Mouse (Mus musculus): ENCODE data around the gene Uncx. TPM values are rescaled to one million over a fixed set of nuclear protein-coding genes. Genes with fewer than 3 reads are reported as not detected.
A peak's percentile ranks its signal among the peaks of the same experiment; 100 is the strongest.

Uncx gene
- polyA plus RNA-seq, 1 experiment from 2014 or later: 92.9 TPM

DNA sequence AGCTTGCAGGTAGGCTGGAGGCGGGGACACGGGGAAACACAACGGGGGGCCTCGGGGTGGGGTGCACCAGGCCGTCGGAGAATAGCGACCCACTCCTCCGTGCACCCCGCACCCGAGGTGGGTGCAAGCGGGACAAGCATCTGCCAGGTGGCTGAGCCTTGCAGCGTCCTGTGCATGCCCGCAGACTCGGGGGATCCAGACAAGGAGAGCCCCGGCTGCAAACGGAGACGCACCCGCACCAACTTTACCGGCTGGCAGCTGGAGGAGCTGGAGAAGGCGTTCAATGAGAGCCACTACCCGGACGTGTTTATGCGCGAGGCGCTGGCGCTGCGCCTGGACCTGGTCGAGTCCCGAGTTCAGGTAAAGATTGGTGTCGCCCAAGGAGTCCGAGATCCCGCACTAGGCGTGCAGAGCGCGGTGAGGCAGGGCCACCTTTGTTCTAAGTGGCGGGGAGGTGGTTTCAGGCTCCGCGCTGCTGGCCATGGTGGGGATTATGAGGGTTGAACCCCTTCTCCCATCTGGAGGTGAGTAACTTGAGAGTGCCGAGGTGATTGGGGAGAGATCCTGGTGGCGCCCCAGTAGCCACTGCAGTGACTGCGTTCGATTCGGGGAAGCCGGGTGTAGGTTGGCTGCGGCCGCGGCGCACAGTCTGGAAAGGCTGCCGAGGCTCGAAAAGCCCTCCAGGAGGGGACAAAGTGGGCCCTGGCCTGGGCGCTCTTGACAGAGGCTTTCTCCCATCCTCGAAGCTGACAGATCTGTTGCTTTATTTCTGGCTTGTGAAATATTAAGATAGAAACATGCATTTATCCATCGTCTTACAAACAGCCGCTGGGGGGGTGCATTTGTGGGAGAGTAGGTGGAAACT is 1.2 kb downstream of the Uncx start:
- Histone ChIP-seq H3K27ac (peak overlapping the region; percentile 74), H3K27me3 (replicated peaks) (peaks cover 94% of the 10 kb centered on the region), H3K4me3 (peak overlapping the region; percentile 68), H3K36me3 (peaks cover 6% of the 10 kb centered on the region; the same call in 1 of the 2 replicates), H3K9me3 (no peaks in the 10 kb centered on the region), H3K4me2 (replicated peaks) (peak overlapping the region; percentile 66), H3K4me1 (peaks cover 30% of the 10 kb centered on the region), H3K9ac (peak overlapping the region; percentile 85)
- under 1% methylated on average over 54 of the region's 54 CpGs for WGBS
- ATAC-seq (ENCODE audit: low FRiP score, low read depth): no peak

GRCm38 (mm10) chr5:139545221-139545620 is 1.9 kb downstream of the Uncx start:
- H3K9me3 ChIP-seq: no peaks in the 10 kb centered on the region
- ATAC-seq (ENCODE audit: low FRiP score, low read depth): no peak
- H3K27ac ChIP-seq: no peak overlapping the region
- peak overlapping the region; percentile 66 for H3K4me2 ChIP-seq (replicated peaks)
- WGBS: 3% methylated on average over 7 of the region's 7 CpGs
- peak overlapping the region; percentile 68 for H3K4me3 ChIP-seq
- H3K27me3 ChIP-seq (replicated peaks): peaks cover 95% of the 10 kb centered on the region
- peaks cover 6% of the 10 kb centered on the region; the same call in 1 of the 2 replicates for H3K36me3 ChIP-seq
- peak overlapping the region; percentile 85 for H3K9ac ChIP-seq
- peaks cover 30% of the 10 kb centered on the region for H3K4me1 ChIP-seq

GRCm38 (mm10) chr5:139545673-139546335 is 2.5 kb downstream of the Uncx start:
- H3K4me3 ChIP-seq: peak overlapping the region; percentile 68

DNA sequence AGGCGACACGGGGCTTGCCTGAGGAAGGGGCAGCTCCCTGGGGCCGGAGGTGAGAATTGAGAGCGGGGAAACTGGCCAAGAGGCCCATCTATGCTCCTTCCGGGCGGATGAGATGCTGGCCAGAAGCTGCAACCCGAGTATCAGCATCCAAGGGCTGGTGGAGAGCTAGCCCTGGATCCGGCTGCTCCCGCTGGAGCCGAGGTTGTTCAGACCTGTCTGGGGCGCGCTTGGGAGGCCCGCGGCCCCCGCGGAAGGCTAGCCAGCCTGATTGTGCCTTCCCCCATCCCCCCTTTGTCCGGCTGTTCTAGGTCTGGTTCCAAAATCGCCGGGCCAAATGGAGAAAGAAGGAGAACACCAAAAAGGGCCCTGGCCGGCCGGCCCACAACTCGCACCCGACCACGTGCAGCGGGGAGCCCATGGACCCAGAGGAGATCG is 3.1 kb downstream of the Uncx start:
- peak overlapping the region; percentile 66 for H3K4me2 ChIP-seq (replicated peaks)
- no peaks in the 10 kb centered on the region for H3K9me3 ChIP-seq
- ATAC-seq (ENCODE audit: low FRiP score, low read depth): no peak
- peak overlapping the region; percentile 68 for H3K4me3 ChIP-seq
- peaks cover 30% of the 10 kb centered on the region for H3K4me1 ChIP-seq
- H3K9ac ChIP-seq: peak overlapping the region; percentile 85
- under 1% methylated on average over 26 of the region's 26 CpGs for WGBS
- peaks cover 6% of the 10 kb centered on the region; the same call in 1 of the 2 replicates for H3K36me3 ChIP-seq
- H3K27me3 ChIP-seq (replicated peaks): peaks cover 91% of the 10 kb centered on the region
- peak overlapping the region; percentile 93 for H3K27ac ChIP-seq

More at GRCm38 (mm10) chr5:139545673-139546335, 2.5 kb downstream of the Uncx start:
- peaks cover 6% of the 10 kb centered on the region; the same call in 1 of the 2 replicates for H3K36me3 ChIP-seq
- H3K27me3 ChIP-seq (replicated peaks): peaks cover 93% of the 10 kb centered on the region
- H3K4me2 ChIP-seq (replicated peaks): peak overlapping the region; percentile 66
- under 1% methylated on average over 9 of the region's 9 CpGs for WGBS
- ATAC-seq (ENCODE audit: low FRiP score, low read depth): no peak
- no peaks in the 10 kb centered on the region for H3K9me3 ChIP-seq
- H3K27ac ChIP-seq: peak overlapping the region; percentile 93
- H3K4me1 ChIP-seq: peaks cover 28% of the 10 kb centered on the region
- peak overlapping the region; percentile 85 for H3K9ac ChIP-seq

DNA sequence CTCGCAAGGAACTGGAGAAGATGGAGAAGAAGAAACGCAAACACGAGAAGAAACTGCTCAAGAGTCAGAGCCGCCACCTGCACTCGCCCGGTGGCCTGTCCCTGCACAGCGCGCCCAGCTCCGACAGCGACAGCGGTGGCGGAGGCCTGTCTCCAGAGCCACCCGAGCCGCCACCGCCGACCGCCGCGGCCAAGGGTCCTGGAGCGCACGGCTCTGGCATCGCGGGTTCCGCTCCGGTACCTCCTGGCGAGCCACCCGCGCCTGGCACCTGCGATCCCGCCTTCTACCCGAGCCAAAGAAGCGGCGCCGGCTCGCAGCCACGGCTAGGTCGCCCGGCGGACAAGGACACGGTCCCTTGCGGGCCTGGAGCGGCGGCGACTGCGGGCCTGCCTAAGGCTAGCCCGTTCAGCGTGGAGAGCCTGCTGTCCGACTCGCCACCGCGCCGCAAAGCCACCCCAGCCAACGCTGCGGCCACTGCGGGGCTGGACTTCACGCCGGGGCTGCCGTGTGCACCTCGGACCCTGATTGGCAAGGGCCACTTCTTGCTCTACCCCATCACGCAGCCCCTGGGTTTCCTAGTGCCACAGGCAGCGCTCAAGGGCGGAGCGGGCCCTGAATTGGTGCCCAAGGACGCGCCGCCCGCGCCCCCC is 3.6 kb downstream of the Uncx start:
- Histone ChIP-seq H3K9me3 (no peaks in the 10 kb centered on the region), H3K27ac (peak overlapping the region; percentile 93), H3K9ac (peak overlapping the region; percentile 85), H3K27me3 (replicated peaks) (peaks cover 90% of the 10 kb centered on the region), H3K4me3 (peak overlapping the region; percentile 68), H3K4me2 (replicated peaks) (peak overlapping the region; percentile 66), H3K4me1 (peaks cover 28% of the 10 kb centered on the region), H3K36me3 (peaks cover 6% of the 10 kb centered on the region; the same call in 1 of the 2 replicates)
- WGBS: under 1% methylated on average over 68 of the region's 68 CpGs
- no peak for ATAC-seq (ENCODE audit: low FRiP score, low read depth)

- ATAC-seq (ENCODE audit: low FRiP score, low read depth): no peak
- Histone ChIP-seq H3K36me3 (peaks cover 6% of the 10 kb centered on the region; the same call in 1 of the 2 replicates), H3K27ac (peak overlapping the region; percentile 93), H3K4me3 (peak overlapping the region; percentile 68), H3K9me3 (no peaks in the 10 kb centered on the region), H3K9ac (peak overlapping the region; percentile 85), H3K4me1 (peaks cover 34% of the 10 kb centered on the region), H3K27me3 (replicated peaks) (peaks cover 90% of the 10 kb centered on the region), H3K4me2 (replicated peaks) (peak overlapping the region; percentile 66)
- WGBS: under 1% methylated on average over 49 of the region's 49 CpGs
These were observed 4.2 kb downstream of the Uncx start for GRCm38 (mm10) chr5:139547421-139547931.

- peaks cover 61% of the 10 kb centered on the region for H3K4me1 ChIP-seq
- H3K9me3 ChIP-seq: no peaks in the 10 kb centered on the region
- 0 out of 2 replicates have a peak overlapping the region, but pooled peaks have one; percentile 29 for H3K9ac ChIP-seq
- ATAC-seq (ENCODE audit: low FRiP score, low read depth): no peak
- peaks cover 83% of the 10 kb centered on the region for H3K27me3 ChIP-seq (replicated peaks)
- 0 out of 2 replicates have a peak overlapping the region, but pooled peaks have one; percentile 7 for H3K4me3 ChIP-seq
- H3K36me3 ChIP-seq: no peaks in the 10 kb centered on the region
- peak overlapping the region; percentile 66 for H3K4me2 ChIP-seq (replicated peaks)
- H3K27ac ChIP-seq: no peak overlapping the region
- WGBS: 3% methylated on average over 27 of the region's 29 CpGs
These were observed 10.4 kb downstream of the Uncx start for GRCm38 (mm10) chr5:139553446-139554273.

GRCm38 (mm10) chr5:139554478-139555335 is 11.4 kb downstream of the Uncx start:
- WGBS: 2% methylated on average over 28 of the region's 28 CpGs
- Histone ChIP-seq H3K9ac (no peak overlapping the region), H3K4me1 (peaks cover 70% of the 10 kb centered on the region), H3K9me3 (no peaks in the 10 kb centered on the region), H3K27ac (no peak overlapping the region), H3K36me3 (no peaks in the 10 kb centered on the region), H3K4me3 (no peak overlapping the region), H3K27me3 (replicated peaks) (peaks cover 82% of the 10 kb centered on the region), H3K4me2 (replicated peaks) (peak overlapping the region; percentile 38)
- no peak for ATAC-seq (ENCODE audit: low FRiP score, low read depth)

DNA sequence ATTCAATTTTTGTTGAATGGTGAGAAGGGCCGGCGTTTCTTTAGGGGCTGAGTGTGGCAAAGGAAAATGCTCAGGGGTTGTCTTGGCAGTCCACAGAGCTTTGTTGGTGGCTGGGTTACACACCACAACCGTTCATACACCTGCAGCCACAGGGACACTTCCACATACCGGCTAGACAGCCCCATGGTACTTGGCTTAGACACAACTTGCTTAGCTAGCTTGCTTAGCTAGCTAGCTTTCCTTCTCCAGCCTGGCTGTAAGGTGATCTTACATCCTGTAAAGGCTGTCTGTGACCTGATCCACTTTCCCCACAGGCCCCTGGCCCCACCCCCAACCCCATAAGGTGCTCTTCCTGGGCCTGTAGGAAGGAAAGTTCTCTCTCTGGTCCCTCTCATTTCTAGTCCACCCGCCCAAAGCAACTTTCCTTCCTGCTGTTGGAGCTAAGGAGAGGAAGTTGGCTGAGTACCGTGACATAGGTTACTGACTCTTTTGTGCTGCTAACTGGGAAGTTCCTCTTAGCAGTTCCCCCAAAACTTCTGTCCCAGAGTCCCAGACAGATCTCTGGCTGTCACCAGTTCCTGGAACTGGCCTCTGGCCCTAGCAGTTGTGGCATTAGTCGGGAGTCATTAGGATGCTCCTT is 12.3 kb downstream of the Uncx start:
- 2% methylated on average over 7 of the region's 7 CpGs for WGBS
- Histone ChIP-seq H3K9me3 (no peaks in the 10 kb centered on the region), H3K27ac (no peak overlapping the region), H3K4me3 (no peak overlapping the region), H3K4me2 (replicated peaks) (peak overlapping the region; percentile 38; the same call in 1 of the 2 replicates), H3K36me3 (no peaks in the 10 kb centered on the region), H3K27me3 (replicated peaks) (peaks cover 87% of the 10 kb centered on the region), H3K9ac (no peak overlapping the region), H3K4me1 (peaks cover 73% of the 10 kb centered on the region)
- ATAC-seq (ENCODE audit: low FRiP score, low read depth): no peak

DNA sequence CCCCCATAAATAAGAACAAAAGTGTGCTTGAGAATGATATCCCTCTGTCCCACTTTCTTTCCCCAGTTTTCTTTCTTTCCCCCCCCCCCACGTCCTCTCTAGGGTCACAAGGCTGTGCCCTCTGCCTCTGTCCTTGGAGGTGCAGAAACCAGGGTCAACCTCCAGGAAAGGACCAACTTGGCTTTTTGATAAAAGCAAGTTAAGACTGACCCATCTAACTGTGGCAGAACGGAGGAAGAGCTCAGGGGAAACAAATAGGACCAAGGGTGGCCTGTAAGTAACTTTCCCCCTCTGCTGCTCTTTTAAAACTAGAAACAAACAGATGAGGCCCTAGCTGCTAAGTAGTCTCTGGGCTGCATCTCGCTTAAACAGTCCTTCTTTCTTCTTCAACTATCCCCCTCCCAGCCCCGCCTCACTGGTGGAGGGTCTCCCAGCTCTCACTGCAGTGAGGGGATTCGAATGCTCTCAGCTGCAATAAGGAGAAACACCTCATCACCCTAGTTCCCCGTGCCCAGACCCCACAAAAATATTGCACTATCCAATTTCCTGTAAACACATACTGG is 12.9 kb downstream of the Uncx start:
- H3K4me3 ChIP-seq: no peak overlapping the region
- no peak overlapping the region for H3K4me2 ChIP-seq (replicated peaks)
- no peaks in the 10 kb centered on the region for H3K36me3 ChIP-seq
- H3K27me3 ChIP-seq (replicated peaks): peaks cover 89% of the 10 kb centered on the region
- WGBS: 3% methylated on average over 6 of the region's 6 CpGs
- no peaks in the 10 kb centered on the region for H3K9me3 ChIP-seq
- H3K27ac ChIP-seq: no peak overlapping the region
- no peak for ATAC-seq (ENCODE audit: low FRiP score, low read depth)
- H3K9ac ChIP-seq: no peak overlapping the region
- peaks cover 72% of the 10 kb centered on the region for H3K4me1 ChIP-seq

Measured in neural tube, embryonic 12.5 days (tissue).